Mouse (Mus musculus) c-Kit-positive CD71-negative TER-119-negative erythroid progenitor cells, embryonic 14.5 days (primary cell): ENCODE results near the gene Plxnd1.

ENCODE experiments used
- DNase-seq: peaks from one replicate; pipeline ENCODE4 v3.0.0-alpha.2; 2013; ENCODE audit warnings: low read depth

Gene Plxnd1

DNA sequence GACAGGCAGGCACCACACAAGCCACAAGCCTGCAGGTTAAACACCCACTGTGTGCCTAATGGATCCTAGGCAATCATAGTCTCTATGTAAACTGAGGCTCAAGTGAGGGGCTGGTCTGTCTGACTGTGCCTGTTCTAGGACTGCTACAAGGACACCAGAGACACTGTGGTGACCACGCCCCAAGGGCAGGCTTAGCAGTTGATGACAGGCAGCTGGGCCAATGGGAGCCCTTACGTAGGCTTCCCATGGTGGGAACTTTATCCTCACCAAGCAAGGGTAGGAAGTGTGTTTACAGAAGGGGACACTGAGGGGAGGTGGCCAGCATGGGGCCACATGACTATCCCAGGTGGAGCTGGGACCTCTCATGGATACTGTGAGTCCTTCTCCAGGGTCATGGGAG is 4.4 kb upstream of the Plxnd1 start:
- DNase-seq: no peak

DNA sequence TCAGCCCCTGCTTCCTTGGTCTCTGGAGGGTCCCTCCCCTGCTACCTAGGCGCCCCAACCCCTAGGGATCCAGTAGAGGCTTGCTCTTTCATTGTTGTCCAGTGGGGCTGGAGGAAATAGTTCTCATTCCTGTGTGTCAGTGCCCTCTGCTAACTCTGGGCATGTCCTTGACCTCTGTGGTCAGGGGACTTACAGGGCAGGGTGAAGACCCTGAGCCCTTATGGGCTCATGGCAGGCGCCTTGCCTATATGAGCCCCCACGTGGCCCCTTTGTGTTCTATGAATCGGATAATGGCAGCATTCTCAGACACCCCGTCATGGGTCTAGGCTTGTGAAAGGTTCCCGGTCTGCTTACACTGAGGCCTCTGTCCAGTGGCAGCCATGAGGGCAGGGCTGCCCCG is 4.0 kb upstream of the Plxnd1 start:
- no peak for DNase-seq

- no peak for DNase-seq
These were observed 3.0 kb upstream of the Plxnd1 start for GRCm38 (mm10) chr6:115997726-115998311.

DNA sequence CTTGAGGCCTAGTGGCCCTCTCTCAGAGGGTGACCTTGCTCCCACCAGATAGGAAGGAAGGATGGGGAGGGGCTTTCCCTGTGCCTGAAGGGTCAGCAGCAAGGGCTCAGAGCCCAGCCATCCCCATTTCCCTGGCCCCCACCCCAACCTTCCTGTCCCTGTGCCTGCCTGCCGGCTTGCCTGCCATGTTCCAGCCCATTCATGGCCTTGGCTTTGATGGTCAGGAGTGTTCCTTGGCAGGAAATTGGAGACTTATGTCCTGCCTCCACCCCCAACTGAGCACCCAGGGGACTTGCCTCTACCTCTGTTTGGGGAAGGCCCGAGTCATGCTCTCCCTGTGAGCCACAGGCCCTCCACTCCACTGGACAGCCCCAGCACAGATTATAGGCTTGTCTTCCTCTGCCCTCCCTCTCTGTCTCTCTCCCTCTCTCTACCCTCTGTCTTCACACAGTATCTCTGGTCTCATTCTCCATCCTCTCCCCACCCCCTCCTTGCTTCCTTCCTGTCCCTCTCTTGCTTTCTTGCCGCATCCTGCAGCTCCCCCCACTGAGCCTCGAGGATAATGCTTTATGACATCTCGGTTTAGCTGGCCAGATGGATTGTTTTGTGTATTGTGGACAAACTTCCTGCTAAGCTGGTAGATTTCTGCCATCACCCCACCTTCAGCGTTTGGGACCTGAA is 1.5 kb upstream of the Plxnd1 start:
- DNase-seq: no peak

DNA sequence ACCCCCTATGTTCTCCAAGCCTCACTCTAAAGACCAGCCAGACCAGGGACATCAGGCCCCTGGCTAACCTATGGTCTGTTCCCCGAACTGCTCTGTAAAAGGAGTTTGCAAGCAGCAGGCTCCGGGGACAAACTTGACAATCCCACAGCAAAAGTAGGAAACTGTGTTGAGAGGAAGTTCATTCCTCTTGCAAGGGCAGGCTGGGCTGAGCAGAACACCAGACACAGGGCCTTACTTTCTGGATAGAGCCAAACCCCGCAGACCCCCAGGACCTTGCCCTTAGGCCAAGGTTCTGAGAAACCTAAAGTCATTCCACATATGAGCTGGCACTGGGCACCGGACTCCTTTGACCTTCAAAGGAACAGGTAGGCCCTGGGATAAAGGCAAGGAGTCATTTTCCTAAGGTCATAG is 731 bp upstream of the Plxnd1 start:
- no peak for DNase-seq

DNA sequence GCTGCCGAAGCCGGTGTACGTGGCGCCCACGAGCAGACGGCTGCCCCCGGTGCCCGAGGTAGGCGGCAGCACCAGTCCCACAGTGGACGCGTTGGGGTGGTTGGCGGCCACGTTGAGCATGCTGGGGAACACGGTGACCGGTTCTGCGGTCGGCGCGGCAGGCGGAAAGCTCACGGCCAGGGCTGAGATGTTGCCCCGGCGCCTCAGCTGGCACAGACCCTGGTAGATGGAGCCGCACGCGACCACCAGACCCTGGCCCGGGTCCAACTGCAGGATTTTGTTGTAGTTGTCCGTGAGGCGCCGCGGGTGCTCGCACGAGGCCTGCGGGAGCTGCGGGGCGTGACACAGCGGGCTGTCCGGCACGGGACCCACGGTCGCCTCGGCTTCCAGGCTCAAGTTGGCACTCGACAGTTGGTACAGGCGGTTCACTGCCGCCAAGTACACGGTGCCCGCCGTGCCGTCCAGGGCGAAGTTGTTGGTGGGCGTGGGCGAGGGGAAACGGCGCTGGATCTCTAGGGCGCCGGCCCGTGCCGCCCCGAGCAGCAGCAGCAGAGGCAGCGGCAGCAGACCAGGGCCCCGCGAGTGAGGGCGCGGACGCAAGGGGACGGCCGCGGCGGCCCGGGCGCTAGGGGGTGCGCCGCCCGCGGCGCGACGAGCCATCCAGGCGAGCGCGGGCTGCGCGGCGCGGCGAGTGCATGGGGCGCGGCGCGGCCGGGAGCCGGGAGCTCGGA is 494 bp downstream of the Plxnd1 start:
- DNase-seq: no peak

- DNase-seq: no peak
These were observed 1.2 kb downstream of the Plxnd1 start for GRCm38 (mm10) chr6:115993463-115994145.

DNA sequence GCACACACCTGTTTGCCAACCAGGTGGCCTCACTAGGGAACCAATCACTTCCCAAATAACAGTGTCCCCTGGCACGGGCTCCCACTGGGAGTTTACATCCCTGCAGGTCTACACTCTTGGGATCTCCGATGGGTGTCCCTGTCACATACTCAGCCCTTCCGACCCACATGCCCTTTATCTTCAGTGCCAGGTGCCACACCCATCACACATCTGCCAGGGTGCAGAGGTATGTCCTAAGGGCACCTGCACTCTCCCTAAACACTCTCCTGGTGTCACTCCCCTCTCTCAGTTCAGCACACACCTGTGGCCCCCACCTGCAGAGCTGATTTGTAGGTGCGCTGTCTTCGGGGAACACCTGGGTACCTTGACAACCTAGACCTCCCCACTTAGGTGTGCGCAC is 1.8 kb downstream of the Plxnd1 start:
- no peak for DNase-seq

DNA sequence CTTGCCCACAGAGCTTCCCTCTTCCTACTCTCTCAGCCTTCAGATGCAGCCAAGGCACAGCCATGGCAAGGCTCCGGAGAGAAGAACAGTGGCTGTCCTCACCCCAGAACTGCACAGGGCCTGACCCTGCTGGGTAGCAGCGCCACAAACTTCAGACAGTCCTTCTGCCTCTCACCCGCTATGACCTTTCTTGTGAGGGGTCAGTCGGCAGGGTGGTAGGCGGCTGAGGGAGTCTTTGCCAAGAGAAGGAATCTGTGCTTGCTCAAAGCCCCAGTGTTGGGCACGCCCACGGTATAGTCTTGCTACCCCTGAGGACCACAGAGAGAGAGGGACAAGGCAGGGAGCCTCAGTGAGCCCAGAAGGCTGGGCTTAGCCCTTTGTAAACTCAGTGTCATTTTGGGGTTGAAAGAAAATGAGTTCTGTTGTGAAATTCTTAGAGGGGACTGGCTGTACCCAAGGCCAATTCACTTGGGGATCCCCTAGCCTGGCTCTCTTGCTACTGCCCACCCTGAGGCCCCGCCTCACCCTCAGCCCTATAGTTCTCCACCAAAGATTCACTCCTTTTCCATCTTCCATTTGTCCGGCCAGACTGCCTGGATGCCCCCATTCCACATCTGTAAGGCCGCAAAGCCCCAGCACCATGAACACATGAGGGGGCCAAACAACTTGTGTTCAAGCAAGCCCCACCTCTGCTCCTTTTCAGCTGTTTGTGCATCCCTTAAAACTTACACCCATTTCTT is 2.8 kb downstream of the Plxnd1 start:
- DNase-seq: no peak

GRCm38 (mm10) chr6:115991108-115991880 is 3.5 kb downstream of the Plxnd1 start:
- DNase-seq: no peak

GRCm38 (mm10) chr6:115990479-115990878 is 4.3 kb downstream of the Plxnd1 start:
- no peak for DNase-seq

- DNase-seq: no peak
These were observed 4.7 kb downstream of the Plxnd1 start for GRCm38 (mm10) chr6:115990056-115990455.

- DNase-seq: no peak
These were observed 5.2 kb downstream of the Plxnd1 start for GRCm38 (mm10) chr6:115989607-115990006.

DNA sequence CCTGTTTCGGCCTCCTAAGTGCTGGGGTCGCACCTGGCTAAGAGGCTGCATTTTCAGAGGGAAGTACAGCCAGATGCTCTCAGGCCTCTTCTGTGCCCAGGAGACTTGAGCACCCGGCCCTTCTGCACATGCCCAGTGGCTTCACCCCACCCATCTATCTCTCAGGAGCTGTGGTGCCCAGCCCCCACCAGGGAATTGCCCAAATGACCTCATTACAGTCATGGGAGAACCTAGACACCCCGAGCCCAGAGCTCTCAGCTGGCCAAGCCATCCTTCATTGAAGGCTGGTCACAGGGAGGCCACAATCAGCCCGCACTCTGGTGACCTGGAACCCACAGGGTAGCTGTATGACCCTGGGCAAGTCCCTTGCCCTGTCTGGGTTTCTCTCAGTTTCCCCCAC is 5.8 kb downstream of the Plxnd1 start:
- DNase-seq: no peak

- no peak for DNase-seq
These were observed 7.6 kb downstream of the Plxnd1 start for GRCm38 (mm10) chr6:115987096-115987747.

DNA sequence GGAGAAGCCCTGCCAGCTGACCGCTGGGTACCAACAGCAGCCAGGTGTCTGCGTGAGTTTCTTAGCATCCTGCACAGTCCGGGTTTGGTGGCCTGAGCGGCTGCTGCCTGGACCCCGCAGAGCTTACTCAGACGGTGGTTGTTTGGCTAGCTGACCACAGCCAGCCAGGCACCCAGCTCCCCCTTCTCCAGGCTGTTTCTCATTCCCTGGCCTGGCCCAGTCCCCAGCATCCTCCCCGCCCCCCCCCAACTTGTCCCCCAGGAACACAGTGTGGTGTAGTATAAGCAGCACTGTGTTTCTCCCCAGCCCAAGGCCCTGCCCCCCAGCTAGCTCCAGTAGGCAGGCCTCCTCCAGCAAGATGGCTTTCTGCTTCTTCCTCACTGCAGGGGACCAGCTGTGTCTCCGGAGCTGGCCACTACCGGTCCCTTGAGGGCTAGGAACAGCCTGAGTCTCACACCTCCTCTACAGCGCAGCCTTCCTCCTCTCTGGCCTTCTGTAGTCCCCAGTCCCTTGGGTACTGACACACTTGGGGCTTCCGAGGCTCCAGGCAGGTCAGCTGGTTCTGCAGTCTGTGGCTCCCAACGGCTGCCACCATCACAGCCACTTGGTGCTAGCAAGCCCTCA is 8.2 kb downstream of the Plxnd1 start:
- no peak for DNase-seq

- DNase-seq: no peak
These were observed 9.2 kb downstream of the Plxnd1 start for GRCm38 (mm10) chr6:115985622-115986021.

DNA sequence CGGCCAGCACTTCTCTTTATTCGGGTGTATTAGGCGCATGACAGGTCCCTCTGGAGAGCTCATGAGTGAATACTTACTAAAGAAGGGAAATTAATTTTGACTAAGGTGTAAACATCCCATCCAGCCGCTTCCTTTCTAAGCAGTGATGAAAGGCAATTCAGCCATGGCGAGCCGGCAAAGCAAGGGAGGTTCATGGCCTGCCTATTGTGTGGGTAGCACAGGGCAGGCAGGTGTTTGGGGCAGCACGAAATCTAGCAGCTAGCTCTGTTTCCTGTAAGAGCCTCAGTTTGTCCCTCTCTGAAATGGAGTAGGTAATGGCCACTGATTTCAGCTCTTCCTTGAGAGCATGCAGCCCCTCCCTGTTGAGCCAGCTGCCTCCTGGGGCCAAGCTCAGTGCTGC is 10.2 kb downstream of the Plxnd1 start:
- no peak for DNase-seq

- no peak for DNase-seq
These were observed 11.3 kb downstream of the Plxnd1 start for GRCm38 (mm10) chr6:115983306-115984038.

DNA sequence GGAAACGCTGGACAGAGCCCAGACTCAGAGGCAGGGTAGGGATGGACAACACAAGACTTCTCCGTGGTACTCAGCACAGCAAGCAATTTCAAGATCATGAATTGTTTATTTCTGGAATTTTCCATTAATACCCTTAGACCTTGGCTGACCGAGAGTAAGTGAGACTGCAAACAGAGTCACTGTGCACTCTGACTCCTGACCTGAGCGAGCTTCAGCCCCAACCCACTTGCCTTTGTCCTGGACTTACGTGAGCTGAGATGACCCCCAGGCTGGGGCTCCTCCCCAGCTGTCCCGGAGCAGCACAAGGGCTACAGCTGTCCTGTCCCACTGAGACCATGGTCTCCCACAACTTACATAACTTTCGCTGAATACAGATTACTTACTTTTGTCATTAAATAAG is 11.9 kb downstream of the Plxnd1 start:
- DNase-seq: no peak
